Mouse (Mus musculus) gastrocnemius, postnatal 4 days (tissue): ENCODE results near the gene 2200002J24Rik. TPM values are rescaled to one million over a fixed set of nuclear protein-coding genes. Genes with fewer than 3 reads are reported as not detected.

Experiments used
- DNase-seq, 2 experiments: peaks; one replicate each; pipeline ENCODE4 v3.0.0; 2021 to 2022; ENCODE audit warnings: low spot score in 2 of 2, mixed read lengths in 2 of 2
- long read RNA-seq, 2 experiments: library from polyadenylated mRNA; stranded (forward); transcript quantifications; one replicate each; pipeline ENCODE4 v2.0.0; 2021
- total RNA-seq, 2 experiments: library from RNA; stranded (reverse); gene quantifications; 2 replicates each; pipeline ENCODE4 v1.2.3; 2021

The 2200002J24Rik gene
- total RNA-seq = not detected
- long read RNA-seq, experiment 1 = 0 reads
- long read RNA-seq, experiment 2 = 0 reads

GRCm38 (mm10) chr7:30698589-30698988 lies at the start of gene 2200002J24Rik:
Gene 2200002J24Rik, plus strand, starts transcription at chr7:30698926.
- DNase-seq = no peak

DNA sequence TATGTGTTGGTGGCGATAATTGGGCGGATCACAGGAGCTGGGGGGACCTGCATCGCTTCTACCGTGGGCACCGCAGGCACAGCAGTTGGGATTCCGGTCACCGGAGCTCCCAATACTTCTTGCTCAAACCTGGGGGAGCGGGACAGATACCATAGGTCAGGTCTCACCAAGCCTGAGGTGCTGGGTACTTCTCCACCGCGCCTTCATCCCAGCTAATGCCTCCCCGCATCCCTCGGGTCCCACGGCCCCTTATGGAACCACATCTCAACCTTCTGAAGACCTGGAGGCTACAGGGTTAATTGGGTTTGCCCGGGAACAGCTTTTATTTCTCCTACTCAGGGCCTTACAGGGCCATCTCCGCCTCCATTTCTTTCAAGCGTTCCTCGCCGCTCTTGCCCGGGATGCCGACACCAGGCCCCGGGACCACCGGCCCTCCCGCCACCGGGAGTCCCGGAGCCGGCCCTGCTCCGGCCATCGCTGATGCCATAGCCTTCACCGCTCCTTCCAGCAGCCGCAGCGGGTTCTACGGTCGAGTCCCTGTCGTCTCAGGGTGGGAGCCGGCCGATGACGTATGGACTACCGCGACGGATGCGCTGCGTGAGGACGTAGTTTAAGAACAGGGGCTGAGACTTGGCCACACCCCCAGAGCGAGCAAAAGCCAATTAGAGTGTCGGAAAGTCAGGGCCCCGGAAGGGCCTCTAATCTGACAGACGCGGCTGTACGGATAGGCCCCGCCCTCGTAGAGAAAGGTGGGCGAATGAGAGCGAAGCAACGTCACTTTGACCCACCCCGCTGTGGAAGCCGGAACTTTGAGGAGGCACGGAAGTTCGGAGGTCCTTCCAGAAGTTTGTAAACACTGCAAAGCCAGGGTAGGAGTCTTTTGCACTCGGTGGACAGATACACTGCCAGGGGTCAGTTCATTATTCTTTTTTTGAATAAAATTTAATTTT lies 48.9 kb upstream of the 2200002J24Rik start, which contains the start of gene Rbm42:
Gene Rbm42, minus strand, starts transcription at position 727 of the 950 bp plus-strand sequence.
- DNase-seq = peak; percentile 90 to 98

DNA sequence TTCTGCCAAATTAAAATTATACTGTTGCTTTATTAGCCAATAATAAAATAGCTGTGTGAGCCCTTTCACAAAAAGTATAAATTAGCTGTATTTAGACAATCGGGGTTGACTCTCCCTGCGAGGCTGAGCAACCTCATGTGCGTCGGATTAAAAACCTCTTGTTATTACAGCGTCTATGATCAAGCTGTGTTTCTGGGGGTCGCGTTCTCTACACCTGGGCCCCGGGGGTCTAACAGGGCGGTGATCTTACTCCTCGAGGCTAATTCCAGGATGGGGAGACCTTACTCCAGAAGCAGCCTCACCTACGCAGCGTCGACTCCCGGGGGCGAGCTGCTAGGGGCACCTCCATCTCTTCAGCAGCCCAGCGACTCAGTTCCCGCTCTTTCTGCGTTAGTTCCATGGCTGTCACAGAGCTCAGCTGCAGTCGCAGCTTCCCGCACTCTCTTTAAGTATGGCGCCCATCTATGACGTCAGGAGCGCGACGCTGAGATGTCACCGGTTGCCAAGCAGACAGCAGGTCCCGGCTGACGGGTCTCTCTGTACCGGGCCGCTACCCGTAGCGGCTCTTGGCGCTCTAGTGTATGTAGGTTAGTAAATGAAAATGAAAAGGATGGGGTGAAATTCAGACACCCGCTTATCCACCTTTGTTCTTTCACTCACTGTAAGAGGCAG lies 34.1 kb upstream of the 2200002J24Rik start, which contains the start of gene Haus5:
Gene Haus5, minus strand, starts transcription at position 466 of the 672 bp plus-strand sequence.
- DNase-seq = peak; percentile 68 to 86

GRCm38 (mm10) chr7:30665321-30665720 lies 33.4 kb upstream of the 2200002J24Rik start:
- DNase-seq = no peak

- DNase-seq = no peak
These were observed 29.5 kb upstream of the 2200002J24Rik start for GRCm38 (mm10) chr7:30669229-30669628.

DNA sequence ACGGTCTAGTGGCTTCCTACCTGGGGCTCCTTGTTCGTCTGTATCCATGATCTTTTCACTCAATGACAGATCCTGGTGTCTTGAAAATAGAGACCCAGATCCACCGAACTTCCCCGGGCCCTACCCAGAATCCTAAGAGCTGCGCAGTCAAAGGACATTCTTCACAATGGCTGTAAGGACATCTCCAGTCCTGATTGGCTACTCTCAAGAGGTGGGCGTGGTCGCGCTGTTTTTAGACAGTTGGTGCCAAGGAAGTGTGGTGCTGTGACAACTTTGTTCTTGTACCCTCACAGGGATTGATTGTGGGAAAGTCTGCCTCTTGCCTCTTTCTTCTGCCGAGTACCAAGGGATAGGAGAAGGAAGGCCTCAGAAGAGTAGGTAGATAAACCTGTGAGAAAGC lies 27.2 kb upstream of the 2200002J24Rik start, which contains the start of gene Pmis2:
Gene Pmis2, minus strand, starts transcription at position 126 of the 400 bp plus-strand sequence.
- no peak for DNase-seq

- peak in 1 of 2 experiments; percentile 30 for DNase-seq
These were observed 20.3 kb upstream of the 2200002J24Rik start for GRCm38 (mm10) chr7:30678263-30678975.

GRCm38 (mm10) chr7:30681897-30682296 lies 16.8 kb upstream of the 2200002J24Rik start:
- no peak for DNase-seq

- DNase-seq = no peak
These were observed 15.3 kb upstream of the 2200002J24Rik start for GRCm38 (mm10) chr7:30683425-30683824.

DNA sequence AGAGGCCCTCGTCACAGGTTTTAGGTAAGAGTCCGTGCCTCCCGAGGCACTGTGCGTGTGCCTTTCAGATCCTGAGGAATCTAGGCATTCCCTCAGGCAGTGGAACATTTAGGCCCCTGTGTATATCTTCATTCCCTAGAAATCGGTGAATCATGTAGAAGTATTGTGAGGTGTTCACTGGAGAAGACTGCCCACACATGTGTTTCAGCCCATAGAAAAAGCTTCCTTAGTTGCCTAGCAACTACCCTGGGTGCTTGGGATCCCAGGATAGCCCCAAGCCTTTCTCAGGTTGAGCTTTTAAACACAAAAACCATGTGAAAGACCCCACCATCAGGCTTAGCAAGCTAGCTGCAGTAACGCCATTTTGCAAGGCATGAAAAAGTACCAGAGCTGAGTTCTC lies 10.4 kb upstream of the 2200002J24Rik start:
- DNase-seq = no peak

DNA sequence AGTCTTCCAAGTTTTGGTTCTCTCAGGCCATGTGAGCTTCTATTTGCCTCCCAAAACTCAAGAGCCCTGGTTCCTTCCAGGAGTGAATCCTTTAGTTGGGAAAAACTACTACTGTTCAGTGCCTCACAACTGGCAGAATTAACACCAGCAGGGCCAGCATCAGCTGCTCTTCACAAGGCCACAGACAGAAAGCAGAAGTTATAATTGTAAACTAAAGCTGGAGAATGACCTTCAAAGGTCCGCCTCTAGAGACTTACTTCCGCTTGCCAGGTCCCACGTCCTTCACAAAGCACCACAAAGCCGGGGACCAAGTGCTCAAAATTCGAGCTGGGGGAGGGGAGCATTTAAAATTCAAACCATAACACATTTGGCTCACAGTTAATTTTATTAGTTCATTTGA lies 625 bp upstream of the 2200002J24Rik start:
- no peak for DNase-seq

DNA sequence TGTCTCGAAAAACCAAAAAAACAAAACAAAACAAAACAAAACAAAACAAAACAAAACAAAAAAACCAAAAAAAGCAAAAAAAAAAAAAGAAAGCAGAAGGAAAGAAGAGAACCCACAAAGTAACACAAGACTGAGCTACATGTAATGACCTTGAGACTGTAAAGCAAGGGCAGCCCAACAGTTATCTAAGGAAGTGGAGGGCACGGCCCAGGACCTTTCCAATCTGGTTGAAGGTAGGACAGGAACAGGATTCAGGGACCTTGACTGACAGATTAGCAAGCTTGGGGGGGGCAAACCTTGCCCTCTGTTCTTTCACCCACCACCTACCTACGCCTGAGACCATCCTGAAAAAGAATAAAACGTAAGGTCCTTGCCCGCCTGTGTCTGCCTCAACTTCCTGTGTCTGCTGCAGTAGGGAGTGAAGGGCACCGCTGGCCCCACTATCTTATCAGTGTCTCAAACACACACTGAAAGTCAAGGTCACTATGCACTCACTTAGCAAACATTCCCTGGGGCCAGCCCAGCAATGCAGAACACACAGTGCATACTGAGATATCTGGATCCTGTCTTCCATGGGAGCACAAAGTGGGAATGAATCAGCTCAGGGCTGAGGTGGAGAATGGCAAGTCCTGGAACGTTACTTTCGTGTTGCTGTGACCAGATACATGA lies 7.6 kb downstream of the 2200002J24Rik start:
- DNase-seq = no peak

- no peak for DNase-seq
These were observed 8.7 kb downstream of the 2200002J24Rik start for GRCm38 (mm10) chr7:30707441-30707840.

GRCm38 (mm10) chr7:30711942-30712341 lies 13.2 kb downstream of the 2200002J24Rik start, which contains the start of gene Atp4a:
Gene Atp4a, plus strand, starts transcription at chr7:30712209.
- DNase-seq = no peak

GRCm38 (mm10) chr7:30717006-30717715 lies 18.4 kb downstream of the 2200002J24Rik start:
- peak in 1 of 2 experiments; percentile 29 for DNase-seq

DNA sequence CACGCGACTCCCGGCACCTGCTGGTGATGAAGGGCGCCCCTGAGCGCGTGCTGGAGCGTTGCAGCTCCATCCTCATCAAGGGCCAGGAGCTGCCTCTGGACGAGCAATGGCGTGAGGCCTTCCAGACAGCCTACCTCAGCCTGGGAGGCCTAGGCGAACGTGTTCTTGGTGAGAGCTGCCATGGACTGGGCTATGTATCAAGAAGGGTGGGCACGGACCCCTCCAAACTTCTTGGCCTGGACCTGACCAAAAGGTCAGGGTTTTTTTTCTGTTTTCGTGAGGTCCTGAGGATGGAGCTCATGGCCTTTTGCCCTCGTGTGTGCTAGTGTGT lies 19.0 kb downstream of the 2200002J24Rik start:
- no peak for DNase-seq

DNA sequence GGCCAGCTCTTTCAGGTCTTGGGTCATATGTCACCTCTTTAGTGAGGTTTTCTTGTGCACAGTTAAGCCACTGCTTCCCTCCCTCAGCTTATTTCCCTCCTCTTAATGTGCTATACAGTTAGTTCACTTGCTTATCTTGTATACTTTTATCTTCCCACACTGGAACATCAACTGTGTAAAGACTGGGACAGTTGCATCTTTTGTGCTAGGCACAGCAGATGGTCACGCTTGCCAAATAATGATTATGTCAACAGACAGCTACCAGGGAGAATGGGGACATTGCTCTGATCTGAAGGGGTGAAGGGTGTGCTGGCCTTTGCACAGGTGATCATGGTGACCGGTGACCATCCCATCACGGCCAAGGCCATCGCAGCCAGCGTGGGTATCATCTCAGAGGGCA lies 20.9 kb downstream of the 2200002J24Rik start:
- DNase-seq = no peak

DNA sequence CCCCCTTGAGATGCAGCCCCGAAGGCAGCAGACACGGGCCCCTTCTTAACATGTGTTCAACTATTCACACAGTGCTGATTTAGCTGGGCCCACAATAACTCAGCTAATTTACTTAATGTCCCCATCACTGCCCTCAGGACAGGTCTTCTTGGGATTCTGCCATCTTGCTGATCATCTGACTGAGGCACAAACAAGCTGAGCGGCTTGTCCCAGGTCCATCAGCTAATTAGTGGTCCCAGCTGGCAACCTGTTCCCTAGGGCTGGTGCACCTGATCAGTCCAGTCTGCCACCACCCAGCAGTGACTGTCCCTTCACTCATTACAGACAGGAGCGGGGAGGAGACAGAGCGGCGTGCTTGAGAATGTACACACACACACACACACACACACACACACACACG lies 22.6 kb downstream of the 2200002J24Rik start:
- DNase-seq = no peak

- DNase-seq = no peak
These were observed 24.7 kb downstream of the 2200002J24Rik start for GRCm38 (mm10) chr7:30723274-30723953.
